Mouse (Mus musculus) myocyte (in vitro differentiated cells): ENCODE results near the gene Odr4.

Source experiments
- CEBPB ChIP-seq: IDR thresholded peaks from 2 replicates; pipeline ENCODE4 v1.6.1; 2011; ENCODE audit warnings: mild to moderate bottlenecking, moderate library complexity; ENCODE audit not compliant: poor library complexity, insufficient read depth, severe bottlenecking
- MAX ChIP-seq: IDR thresholded peaks from one replicate; pipeline ENCODE4 v1.6.1; 2011; ENCODE audit warnings: low read depth, mild to moderate bottlenecking, control low read depth
- MYOD1 ChIP-seq, 3 experiments: IDR thresholded peaks; one replicate each; pipeline ENCODE4 v1.6.1; 2011; ENCODE audit warnings: control low read depth in 2 of 3, low read depth in 2 of 3, mild to moderate bottlenecking in 2 of 3, moderate library complexity in 1 of 3; ENCODE audit not compliant: insufficient read length in 2 of 3, control insufficient read depth in 1 of 3
- MYOG ChIP-seq, 3 experiments: IDR thresholded peaks; one replicate each; pipeline ENCODE4 v1.6.1; 2011; ENCODE audit warnings: control low read depth in 2 of 3, low read depth in 2 of 3, mild to moderate bottlenecking in 2 of 3; ENCODE audit not compliant: insufficient read length in 2 of 3, control insufficient read depth in 1 of 3, insufficient read depth in 1 of 3
- POLR2A ChIP-seq: IDR thresholded peaks from one replicate; pipeline ENCODE4 v1.6.1; 2011; ENCODE audit warnings: low read depth, mild to moderate bottlenecking, control low read depth, moderate library complexity; ENCODE audit not compliant: insufficient read length
- POLR2AphosphoS2 ChIP-seq: IDR thresholded peaks from one replicate; pipeline ENCODE4 v1.6.1; 2011; ENCODE audit warnings: low read depth, control low read depth; ENCODE audit not compliant: insufficient read length
- SRF ChIP-seq: IDR thresholded peaks from one replicate; pipeline ENCODE4 v1.6.1; 2011; ENCODE audit warnings: low read depth; ENCODE audit not compliant: control insufficient read depth, insufficient read length
- TCF12 ChIP-seq: IDR thresholded peaks from one replicate; pipeline ENCODE4 v1.6.1; 2011; ENCODE audit warnings: mild to moderate bottlenecking, control low read depth; ENCODE audit not compliant: poor library complexity, insufficient read depth, severe bottlenecking
- USF1 ChIP-seq: IDR thresholded peaks from one replicate; pipeline ENCODE4 v1.6.1; 2011; ENCODE audit warnings: low read depth, mild to moderate bottlenecking, control low read depth, moderate library complexity

DNA sequence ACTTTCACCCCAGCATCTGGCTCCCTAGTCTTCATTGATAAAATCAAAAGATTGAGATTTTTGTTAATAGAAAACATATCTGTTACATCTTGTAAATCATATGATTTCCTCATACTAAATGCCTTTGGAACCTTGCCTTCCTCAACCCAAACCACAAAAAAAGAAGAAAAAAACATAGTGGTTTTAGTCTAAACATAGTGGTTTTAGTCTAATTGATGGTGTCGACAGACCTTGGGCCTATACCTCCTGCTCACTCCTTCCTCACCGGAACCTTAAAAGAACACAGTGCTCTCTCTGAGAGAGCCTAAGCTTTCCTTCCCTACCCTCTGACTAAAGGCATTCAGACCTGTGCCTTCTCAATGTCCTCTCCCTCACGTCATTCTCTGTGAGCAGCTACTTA, 3.1 kb upstream of the Odr4 start:
- TF ChIP-seq MYOD1 (IDR thresholded peaks at IDR 0.05; ENCODE audit: control insufficient read depth in 1 of 3, insufficient read length in 2 of 3, low read depth in 2 of 3) (no peak), MAX (no peak), POLR2A (no peak), SRF (no peak), POLR2AphosphoS2 (no peak), USF1 (no peak), CEBPB (no peak), TCF12 (no peak), MYOG (IDR thresholded peaks at IDR 0.05; ENCODE audit: control insufficient read depth in 1 of 3, insufficient read depth in 1 of 3, insufficient read length in 2 of 3, low read depth in 2 of 3) (no peak)
